Mouse (Mus musculus): Measurements from ENCODE around the gene Olfr322. TPM values are rescaled to one million over a fixed set of nuclear protein-coding genes. Genes with fewer than 3 reads are reported as not detected.

Gene Olfr322
- not detected in 2 replicates for polyA plus RNA-seq (2015; fragmentation: Nextera tagmentation; extraction: Ambion mirVana)

DNA sequence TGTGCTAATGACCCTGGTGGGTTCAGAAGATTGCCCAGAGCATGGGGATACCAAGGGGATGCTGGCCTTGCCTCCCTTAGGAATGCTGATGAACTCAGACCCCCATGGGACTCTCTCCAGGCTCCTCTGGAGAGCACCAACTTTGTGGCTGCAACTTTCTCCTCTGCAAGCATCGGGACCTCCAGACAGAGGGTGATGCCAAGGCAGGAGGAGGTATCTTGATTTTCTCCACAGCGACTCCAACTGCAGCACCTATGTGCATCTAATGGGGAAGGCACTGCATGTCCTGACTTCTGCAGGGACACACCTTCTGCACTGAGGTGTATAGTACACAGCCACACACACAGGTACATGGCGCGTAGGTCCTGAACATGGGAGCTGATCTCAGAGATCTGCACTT is at the start of gene Olfr322:
Olfr322 (plus strand) TSS at position 187 of the 400 bp plus-strand sequence.
- no peak within 1 kb of the TSS for H3K27ac ChIP-seq (ENCODE audit: low read length)
- no peak for ATAC-seq (replicated peaks; ENCODE audit: extremely low read depth, insufficient read depth, low FRiP score)
- H3K4me1 ChIP-seq (ENCODE audit: control insufficient read depth, insufficient read depth, low read length) = no peaks in the 10 kb centered on the region
- no peaks in the 10 kb centered on the region for H3K27me3 ChIP-seq (ENCODE audit: control insufficient read depth, insufficient read depth, low read length)
- 86% methylated on average over 4 of the region's 4 CpGs for WGBS
- no peaks in the 10 kb centered on the region for H3K9me3 ChIP-seq (replicated peaks; ENCODE audit: control insufficient read depth, low read length)
- no peak within 1 kb of the TSS for H3K4me2 ChIP-seq (ENCODE audit: low read depth, low read length)
- no peaks in the 10 kb centered on the region for H3K36me3 ChIP-seq (ENCODE audit: control insufficient read depth, insufficient read depth)
- H3K9ac ChIP-seq (ENCODE audit: low read length) = no peak within 1 kb of the TSS
- H3K4me3 ChIP-seq (ENCODE audit: low read length) = no peak within 1 kb of the TSS

DNA sequence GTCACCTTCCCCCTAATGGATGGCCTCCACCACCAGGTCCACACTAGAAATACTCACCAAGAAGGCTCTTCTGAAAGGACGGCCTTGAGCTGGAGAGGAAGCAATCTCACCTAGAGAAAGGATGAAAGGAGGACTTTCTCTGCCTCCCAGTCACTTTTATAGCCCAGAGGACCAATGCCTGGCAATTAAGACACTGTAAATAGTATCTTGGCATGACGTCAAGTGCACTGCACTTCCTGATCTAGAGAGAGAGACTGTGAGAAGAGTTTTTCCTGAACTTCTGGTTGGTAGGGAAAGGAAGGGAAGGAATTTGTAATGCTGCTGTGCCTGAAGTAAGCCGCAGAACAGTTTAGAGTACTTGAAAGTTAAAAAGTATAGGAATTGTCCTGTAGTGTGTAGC is 45.2 kb upstream of the Olfr322 start:
- no peaks in the 10 kb centered on the region for H3K27me3 ChIP-seq (ENCODE audit: control insufficient read depth, insufficient read depth, low read length)
- no peaks in the 10 kb centered on the region for H3K36me3 ChIP-seq (ENCODE audit: control insufficient read depth, insufficient read depth)
- H3K27ac ChIP-seq (ENCODE audit: low read length) = no peak overlapping the region
- H3K4me2 ChIP-seq (ENCODE audit: low read depth, low read length) = no peak overlapping the region
- no peak overlapping the region for H3K9ac ChIP-seq (ENCODE audit: low read length)
- no peak for ATAC-seq (replicated peaks; ENCODE audit: extremely low read depth, insufficient read depth, low FRiP score)
- 51% methylated on average over 3 of the region's 3 CpGs for WGBS
- no peaks in the 10 kb centered on the region for H3K9me3 ChIP-seq (replicated peaks; ENCODE audit: control insufficient read depth, low read length)
- no peaks in the 10 kb centered on the region; the same call in 1 of the 2 replicates for H3K4me1 ChIP-seq (ENCODE audit: control insufficient read depth, insufficient read depth, low read length)
- no peak overlapping the region for H3K4me3 ChIP-seq (ENCODE audit: low read length)

DNA sequence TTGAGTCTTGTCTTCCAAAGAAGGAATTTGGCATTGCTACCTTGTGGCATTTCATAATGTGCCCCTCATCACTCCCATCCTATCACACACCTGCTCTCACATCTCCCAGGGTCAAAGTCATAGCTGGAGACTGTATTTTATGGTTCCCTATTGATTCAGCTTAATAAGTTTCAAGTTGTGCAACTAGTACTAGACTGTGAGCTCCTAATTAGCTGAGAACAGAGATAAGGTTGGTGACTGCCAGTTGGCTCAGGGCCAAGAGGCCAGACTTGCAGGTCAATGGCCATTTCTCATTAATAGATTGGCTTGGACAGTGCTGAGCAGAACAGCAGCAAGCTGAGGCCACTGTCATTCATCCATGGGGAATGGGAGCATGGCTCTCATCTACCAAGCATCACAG is 44.1 kb upstream of the Olfr322 start:
- ATAC-seq (replicated peaks; ENCODE audit: extremely low read depth, insufficient read depth, low FRiP score) = no peak
- Histone ChIP-seq H3K9ac (ENCODE audit: low read length) (no peak overlapping the region), H3K27ac (ENCODE audit: low read length) (no peak overlapping the region), H3K36me3 (ENCODE audit: control insufficient read depth, insufficient read depth) (no peaks in the 10 kb centered on the region), H3K4me3 (ENCODE audit: low read length) (no peak overlapping the region), H3K4me2 (ENCODE audit: low read depth, low read length) (no peak overlapping the region), H3K4me1 (ENCODE audit: control insufficient read depth, insufficient read depth, low read length) (no peaks in the 10 kb centered on the region; the same call in 1 of the 2 replicates), H3K9me3 (replicated peaks; ENCODE audit: control insufficient read depth, low read length) (no peaks in the 10 kb centered on the region), H3K27me3 (ENCODE audit: control insufficient read depth, insufficient read depth, low read length) (no peaks in the 10 kb centered on the region)

DNA sequence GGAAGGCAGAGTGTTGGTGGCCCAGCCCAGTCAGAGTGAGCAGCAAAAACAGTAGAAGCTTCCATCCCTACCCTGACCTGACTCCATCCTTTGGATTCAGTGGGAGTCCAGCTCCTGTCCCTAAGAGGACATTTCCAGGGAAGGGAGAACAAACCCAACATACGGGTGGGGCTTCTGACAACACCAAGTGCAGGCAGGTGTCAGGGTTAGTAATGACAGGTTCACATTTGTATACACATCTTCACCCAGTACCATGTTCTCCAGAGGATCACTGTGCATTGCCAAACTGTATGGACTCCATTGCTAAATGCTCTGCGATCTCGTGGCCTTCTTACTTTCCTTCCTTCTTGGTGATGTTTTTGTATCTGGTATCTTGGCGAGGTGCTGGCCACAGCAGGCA is 42.6 kb upstream of the Olfr322 start, which contains the start of gene 2210407C18Rik:
2210407C18Rik (minus strand) TSS at position 101 of the 400 bp plus-strand sequence.
- Histone ChIP-seq H3K36me3 (ENCODE audit: control insufficient read depth, insufficient read depth) (no peaks in the 10 kb centered on the region), H3K4me1 (ENCODE audit: control insufficient read depth, insufficient read depth, low read length) (no peaks in the 10 kb centered on the region; the same call in 1 of the 2 replicates), H3K27me3 (ENCODE audit: control insufficient read depth, insufficient read depth, low read length) (no peaks in the 10 kb centered on the region), H3K9me3 (replicated peaks; ENCODE audit: control insufficient read depth, low read length) (no peaks in the 10 kb centered on the region), H3K27ac (ENCODE audit: low read length) (no peak within 1 kb of the TSS), H3K9ac (ENCODE audit: low read length) (no peak within 1 kb of the TSS), H3K4me2 (ENCODE audit: low read depth, low read length) (no peak within 1 kb of the TSS), H3K4me3 (ENCODE audit: low read length) (no peak within 1 kb of the TSS)
- WGBS = 79% methylated on average over 4 of the region's 4 CpGs
- no peak for ATAC-seq (replicated peaks; ENCODE audit: extremely low read depth, insufficient read depth, low FRiP score)

DNA sequence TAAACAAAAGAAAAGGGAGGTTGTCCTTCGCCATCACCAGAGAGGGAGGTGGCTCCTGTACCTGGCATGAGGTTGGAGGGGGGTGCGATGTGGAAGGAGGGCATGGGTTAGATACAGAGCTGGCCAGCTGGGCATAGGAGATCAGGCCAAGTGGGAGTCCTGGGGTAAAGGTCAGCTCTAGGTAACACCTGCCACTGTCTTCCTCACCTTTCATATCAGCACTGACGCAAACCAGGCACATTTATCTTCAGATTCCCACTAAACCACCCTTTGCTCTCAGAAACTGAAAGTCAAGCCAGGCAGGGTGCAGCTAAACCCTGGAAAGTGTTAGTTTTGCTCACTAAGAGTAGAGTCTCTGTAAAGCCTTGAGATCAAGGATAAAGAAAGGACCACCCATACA is 40.2 kb upstream of the Olfr322 start:
- Histone ChIP-seq H3K27me3 (ENCODE audit: control insufficient read depth, insufficient read depth, low read length) (no peaks in the 10 kb centered on the region), H3K36me3 (ENCODE audit: control insufficient read depth, insufficient read depth) (no peaks in the 10 kb centered on the region), H3K27ac (ENCODE audit: low read length) (no peak overlapping the region), H3K4me2 (ENCODE audit: low read depth, low read length) (no peak overlapping the region), H3K9me3 (replicated peaks; ENCODE audit: control insufficient read depth, low read length) (no peaks in the 10 kb centered on the region), H3K4me3 (ENCODE audit: low read length) (no peak overlapping the region), H3K4me1 (ENCODE audit: control insufficient read depth, insufficient read depth, low read length) (no peaks in the 10 kb centered on the region; the same call in 1 of the 2 replicates), H3K9ac (ENCODE audit: low read length) (no peak overlapping the region)
- ATAC-seq (replicated peaks; ENCODE audit: extremely low read depth, insufficient read depth, low FRiP score) = no peak
- WGBS = 37% methylated on average over 3 of the region's 3 CpGs

DNA sequence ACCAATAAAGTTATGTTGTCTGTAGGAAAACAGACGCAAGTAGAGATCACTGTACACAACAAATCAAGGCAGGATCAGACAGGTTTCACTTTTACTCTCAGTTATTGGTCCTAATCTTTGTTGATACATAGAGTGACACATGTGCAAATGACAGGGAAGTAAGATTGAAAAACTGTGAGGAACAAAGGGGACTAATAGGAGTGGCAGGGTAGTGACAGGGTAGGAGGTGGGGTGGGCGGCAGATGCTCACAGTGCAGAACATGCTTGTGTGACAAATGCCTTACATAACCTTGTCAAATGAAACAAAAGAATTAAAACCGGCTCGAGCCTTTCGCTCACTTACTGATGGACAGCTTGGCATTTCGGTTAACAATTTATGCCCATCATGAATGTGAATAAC is 39.8 kb upstream of the Olfr322 start:
- H3K27ac ChIP-seq (ENCODE audit: low read length) = no peak overlapping the region
- no peak overlapping the region for H3K4me3 ChIP-seq (ENCODE audit: low read length)
- H3K27me3 ChIP-seq (ENCODE audit: control insufficient read depth, insufficient read depth, low read length) = no peaks in the 10 kb centered on the region
- ATAC-seq (replicated peaks; ENCODE audit: extremely low read depth, insufficient read depth, low FRiP score) = no peak
- H3K9ac ChIP-seq (ENCODE audit: low read length) = no peak overlapping the region
- H3K9me3 ChIP-seq (replicated peaks; ENCODE audit: control insufficient read depth, low read length) = no peaks in the 10 kb centered on the region
- WGBS = 73% methylated on average over 6 of the region's 6 CpGs
- H3K4me2 ChIP-seq (ENCODE audit: low read depth, low read length) = no peak overlapping the region
- no peaks in the 10 kb centered on the region for H3K36me3 ChIP-seq (ENCODE audit: control insufficient read depth, insufficient read depth)
- no peaks in the 10 kb centered on the region; the same call in 1 of the 2 replicates for H3K4me1 ChIP-seq (ENCODE audit: control insufficient read depth, insufficient read depth, low read length)

DNA sequence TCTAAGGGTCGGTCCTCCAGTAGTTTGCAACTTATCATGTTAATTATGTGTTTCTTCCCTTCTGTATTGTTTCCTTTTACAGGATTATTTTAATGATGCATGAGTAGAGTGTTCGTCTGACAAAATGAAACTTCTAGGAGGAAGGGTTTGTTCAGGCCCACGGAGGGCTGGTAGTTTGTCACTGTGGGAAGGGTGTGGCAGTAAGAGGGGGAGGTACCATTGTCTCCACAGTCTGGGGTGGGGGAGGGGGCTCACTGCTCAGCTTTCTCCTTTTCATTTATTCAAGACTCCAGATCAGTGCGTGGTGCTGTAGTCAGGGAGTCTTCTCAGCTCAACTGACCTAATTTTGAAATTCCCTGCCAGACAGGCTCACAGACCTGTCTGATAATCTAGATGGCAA is 32.4 kb upstream of the Olfr322 start:
- no peak for ATAC-seq (replicated peaks; ENCODE audit: extremely low read depth, insufficient read depth, low FRiP score)
- WGBS = 53% methylated on average over 4 of the region's 4 CpGs

DNA sequence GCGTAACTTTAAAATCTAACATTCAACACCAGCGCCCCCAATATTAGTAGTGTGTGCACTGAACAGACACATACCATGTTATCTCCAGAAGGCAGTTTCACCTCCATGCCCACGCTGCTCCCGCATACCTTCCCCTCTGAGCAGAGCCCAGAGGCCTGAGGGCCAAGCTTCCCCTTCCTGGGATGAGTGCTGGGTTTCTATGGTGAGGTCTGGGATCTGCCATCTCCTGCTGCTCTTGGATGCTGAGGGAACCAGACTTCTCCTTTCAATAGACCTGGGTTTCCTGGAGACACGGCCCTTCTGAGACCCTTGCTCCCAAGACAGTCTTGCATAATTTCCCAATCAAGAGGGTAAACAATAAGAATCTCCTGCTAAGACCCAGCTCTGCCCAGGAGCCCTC is 28.2 kb upstream of the Olfr322 start, which contains the start of gene Olfr323:
Olfr323 (minus strand) TSS at position 101 of the 400 bp plus-strand sequence.
- Histone ChIP-seq H3K4me1 (ENCODE audit: control insufficient read depth, insufficient read depth, low read length) (no peaks in the 10 kb centered on the region), H3K9me3 (replicated peaks; ENCODE audit: control insufficient read depth, low read length) (no peaks in the 10 kb centered on the region), H3K27me3 (ENCODE audit: control insufficient read depth, insufficient read depth, low read length) (no peaks in the 10 kb centered on the region), H3K36me3 (ENCODE audit: control insufficient read depth, insufficient read depth) (no peaks in the 10 kb centered on the region), H3K27ac (ENCODE audit: low read length) (no peak within 1 kb of the TSS), H3K9ac (ENCODE audit: low read length) (no peak within 1 kb of the TSS), H3K4me3 (ENCODE audit: low read length) (no peak within 1 kb of the TSS), H3K4me2 (ENCODE audit: low read depth, low read length) (no peak within 1 kb of the TSS)
- no peak for ATAC-seq (replicated peaks; ENCODE audit: extremely low read depth, insufficient read depth, low FRiP score)
- WGBS = 62% methylated on average over 5 of the region's 5 CpGs

More for the DNA sequence above, 32.4 kb upstream of the Olfr322 start:
- Histone ChIP-seq H3K27me3 (ENCODE audit: control insufficient read depth, insufficient read depth, low read length) (no peaks in the 10 kb centered on the region), H3K4me1 (ENCODE audit: control insufficient read depth, insufficient read depth, low read length) (no peaks in the 10 kb centered on the region), H3K9me3 (replicated peaks; ENCODE audit: control insufficient read depth, low read length) (no peaks in the 10 kb centered on the region), H3K9ac (ENCODE audit: low read length) (no peak overlapping the region), H3K27ac (ENCODE audit: low read length) (no peak overlapping the region), H3K36me3 (ENCODE audit: control insufficient read depth, insufficient read depth) (no peaks in the 10 kb centered on the region), H3K4me2 (ENCODE audit: low read depth, low read length) (no peak overlapping the region), H3K4me3 (ENCODE audit: low read length) (no peak overlapping the region)

DNA sequence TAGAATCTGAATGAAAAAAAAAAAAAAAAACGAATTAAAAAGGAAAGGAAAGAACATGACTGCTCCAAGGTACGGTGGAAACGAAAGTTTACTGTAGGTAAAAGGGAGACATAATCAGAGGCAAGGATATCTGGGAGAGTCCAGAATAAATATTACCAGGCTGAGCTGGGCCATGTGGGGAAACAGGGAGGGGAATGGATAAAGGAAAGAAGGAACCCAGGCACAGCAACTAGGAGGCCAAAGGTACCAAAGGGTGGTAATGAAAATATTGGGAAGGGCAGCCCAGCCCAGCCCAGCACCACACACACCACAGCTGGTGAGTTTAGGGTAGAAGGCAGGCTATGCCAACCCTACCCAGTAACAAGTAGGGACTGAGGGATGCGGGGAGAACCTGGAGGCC is 23.7 kb upstream of the Olfr322 start:
- no peak for ATAC-seq (replicated peaks; ENCODE audit: extremely low read depth, insufficient read depth, low FRiP score)
- 51% methylated on average over 4 of the region's 4 CpGs for WGBS
- H3K4me3 ChIP-seq (ENCODE audit: low read length) = no peak overlapping the region
- peaks cover 10% of the 10 kb centered on the region for H3K27me3 ChIP-seq (ENCODE audit: control insufficient read depth, insufficient read depth, low read length)
- H3K9me3 ChIP-seq (replicated peaks; ENCODE audit: control insufficient read depth, low read length) = no peaks in the 10 kb centered on the region
- no peaks in the 10 kb centered on the region for H3K4me1 ChIP-seq (ENCODE audit: control insufficient read depth, insufficient read depth, low read length)
- no peaks in the 10 kb centered on the region for H3K36me3 ChIP-seq (ENCODE audit: control insufficient read depth, insufficient read depth)
- no peak overlapping the region for H3K4me2 ChIP-seq (ENCODE audit: low read depth, low read length)
- H3K9ac ChIP-seq (ENCODE audit: low read length) = no peak overlapping the region
- no peak overlapping the region for H3K27ac ChIP-seq (ENCODE audit: low read length)
